Mouse (Mus musculus): Measurements from ENCODE around the gene Gm21953.
"Not testable (repeated sequence)": the region's sequence is repeated elsewhere in the genome, so short reads cannot be mapped to it uniquely, and the experiment has no call there.

Gm21953 gene

GRCm38 (mm10) chr4:42293967-42294366, at the start of gene Gm21953:
Gm21953 (plus strand) TSS chr4:42294267.
- DNase-seq (ENCODE audit: low read depth, low spot score), result not testable (repeated sequence)

- DNase-seq (ENCODE audit: low read depth, low spot score), result not testable (repeated sequence)
Observed at GRCm38 (mm10) chr4:42255467-42255866, 38.6 kb upstream of the Gm21953 start, which contains the start of gene Ccl21b. Ccl21b (plus strand) TSS chr4:42255767.

GRCm38 (mm10) chr4:42318034-42318433, 24.0 kb downstream of the Gm21953 start, which contains the start of gene Fam205a3:
Fam205a3 (plus strand) TSS chr4:42318334.
- not testable (repeated sequence) for DNase-seq (ENCODE audit: low read depth, low spot score)

Data from embryo, embryonic 11.5 days (tissue).